Mouse (Mus musculus) T-helper 17 cell (primary cell): ENCODE measurements around the gene Serbp1.
"Not testable (repeated sequence)": the region's sequence is repeated elsewhere in the genome, so short reads cannot be mapped to it uniquely, and the experiment has no call there.

ENCODE experiments used
- in situ Hi-C, 2 experiments: fragments of 300-600 bp; cut with MboI, MseI; formaldehyde crosslinking; loops; 1 replicate in 1 of 2; 2 replicates in 1 of 2; pipeline ENCODE4 v1.15.1; 2025; ENCODE audit warnings: high pct_unique_total_duplicates in 2 of 2

Serbp1 gene

DNA sequence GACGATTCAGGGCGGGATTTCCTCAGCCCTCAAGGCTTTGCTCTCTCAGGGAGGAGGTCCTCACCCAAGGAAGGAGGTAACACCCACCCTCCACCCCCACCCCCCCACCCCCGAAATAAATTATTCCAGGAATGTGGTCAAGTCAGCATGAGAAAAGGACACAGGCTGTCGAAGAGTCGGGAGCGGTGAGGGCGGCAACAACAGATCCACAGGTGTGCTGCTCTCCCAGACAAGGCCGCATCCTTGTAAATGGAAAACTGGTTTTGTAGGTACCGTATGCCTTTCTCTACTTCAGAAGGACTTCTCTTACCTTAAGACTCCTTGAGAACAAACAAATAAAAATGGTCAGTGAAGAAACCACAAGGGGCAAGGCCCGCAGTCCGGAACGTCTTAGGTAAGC is at the start of gene Serbp1:
Gene Serbp1, plus strand, starts transcription at position 200 of the 400 bp plus-strand sequence.
- in situ Hi-C loops, result no loop called here

DNA sequence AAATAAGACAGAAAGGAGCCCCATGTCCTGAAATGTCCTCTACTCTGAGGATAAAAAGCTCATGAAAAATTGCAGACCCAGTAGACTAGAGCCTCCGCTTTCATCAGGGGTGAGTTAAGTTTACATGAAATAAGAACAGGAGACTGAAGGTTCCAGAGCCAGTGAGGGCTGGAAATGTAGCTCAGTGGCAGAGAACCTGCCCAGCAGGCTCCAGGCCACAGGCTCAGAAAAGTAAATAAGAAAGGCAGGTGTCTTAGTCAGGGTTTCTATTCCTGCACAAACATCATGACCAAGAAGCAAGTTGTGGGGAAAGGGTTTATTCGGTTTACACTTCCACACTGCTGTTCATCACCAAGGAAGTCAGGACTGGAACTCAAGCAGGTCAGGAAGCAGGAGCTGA is 44.4 kb upstream of the Serbp1 start:
- in situ Hi-C loops, result no loop called here

DNA sequence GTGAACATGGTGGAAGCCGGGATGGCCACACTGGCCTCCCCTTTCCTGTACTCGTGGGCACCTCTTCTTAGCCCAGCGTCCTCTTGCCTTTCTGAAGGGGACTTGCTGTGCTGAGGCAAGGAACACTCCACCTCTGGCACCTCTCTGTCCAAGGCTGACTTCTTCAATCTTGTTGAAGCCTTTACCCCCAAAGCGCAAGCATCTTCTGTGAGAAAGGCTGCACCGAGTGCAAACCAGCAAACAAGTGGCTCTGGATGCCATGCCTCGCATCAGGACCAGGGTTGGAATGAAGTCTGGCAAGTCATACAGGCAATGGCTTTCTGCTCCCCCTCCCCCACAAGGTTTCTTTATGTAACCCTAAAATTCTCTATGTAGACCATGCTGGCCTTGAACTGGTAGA is 43.4 kb upstream of the Serbp1 start:
- in situ Hi-C loops, result no loop called here

DNA sequence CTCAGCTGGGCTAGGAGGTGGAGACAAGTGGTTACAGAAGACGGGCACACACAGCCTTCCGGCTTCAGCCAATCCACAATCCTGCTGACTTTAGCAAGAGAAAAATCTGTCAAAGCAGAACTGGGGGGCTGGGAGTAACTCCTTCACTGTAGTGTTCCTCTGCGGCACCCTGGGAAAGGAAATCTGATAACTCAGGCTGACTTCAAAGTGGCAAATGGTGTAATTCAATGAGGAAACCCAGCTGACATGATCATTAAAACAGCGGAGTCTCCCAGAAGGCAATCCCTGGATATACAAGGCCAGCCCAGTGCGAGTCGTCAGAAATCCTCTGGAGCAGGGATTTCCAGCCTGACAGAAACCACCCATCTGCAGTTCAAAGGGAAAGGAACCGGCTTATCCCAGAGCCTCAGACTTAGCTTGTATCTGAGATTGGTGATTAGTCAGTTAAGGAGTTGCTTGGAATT is 42.8 kb upstream of the Serbp1 start:
- in situ Hi-C loops, result no loop called here

DNA sequence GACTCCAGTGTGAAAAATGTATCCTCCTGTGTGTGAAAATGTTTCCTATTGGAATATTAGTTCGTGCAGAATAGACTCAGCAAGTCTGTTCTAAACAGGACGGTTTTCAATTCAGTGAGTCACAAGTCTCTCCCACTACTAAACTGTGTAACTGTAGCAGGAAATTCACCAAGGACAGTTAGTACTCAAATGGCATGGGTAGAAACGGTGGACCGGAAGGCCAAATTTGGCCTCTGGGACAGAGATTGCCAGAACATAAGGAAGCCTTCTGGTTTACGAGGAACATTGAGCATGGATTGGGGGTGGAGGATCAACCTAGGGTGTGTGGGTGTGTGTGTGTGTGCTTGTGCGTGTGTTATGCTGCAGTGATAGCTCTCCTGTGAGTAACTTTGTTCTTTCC is 41.2 kb upstream of the Serbp1 start:
- in situ Hi-C loops, result no loop called here

DNA sequence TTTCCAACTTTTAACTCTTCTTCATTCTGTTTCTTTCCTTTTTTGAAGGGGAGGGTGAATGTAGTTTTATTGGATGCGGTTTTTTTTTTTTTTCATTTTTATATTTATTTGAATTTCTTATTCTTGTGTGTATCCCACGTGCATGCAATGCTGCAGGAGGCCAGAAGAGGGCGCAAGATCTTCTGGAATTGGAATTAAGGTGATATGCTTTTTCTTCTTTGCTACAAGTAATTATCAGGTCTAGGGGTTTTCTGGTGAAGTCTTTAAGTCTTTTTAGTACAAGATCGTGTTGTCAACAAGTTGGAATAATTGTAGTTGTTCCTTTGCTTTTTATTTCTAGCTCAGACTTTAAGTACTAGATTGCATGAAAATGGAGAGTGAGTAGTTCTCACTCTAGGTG is 39.9 kb upstream of the Serbp1 start:
- in situ Hi-C loops, result no loop called here

DNA sequence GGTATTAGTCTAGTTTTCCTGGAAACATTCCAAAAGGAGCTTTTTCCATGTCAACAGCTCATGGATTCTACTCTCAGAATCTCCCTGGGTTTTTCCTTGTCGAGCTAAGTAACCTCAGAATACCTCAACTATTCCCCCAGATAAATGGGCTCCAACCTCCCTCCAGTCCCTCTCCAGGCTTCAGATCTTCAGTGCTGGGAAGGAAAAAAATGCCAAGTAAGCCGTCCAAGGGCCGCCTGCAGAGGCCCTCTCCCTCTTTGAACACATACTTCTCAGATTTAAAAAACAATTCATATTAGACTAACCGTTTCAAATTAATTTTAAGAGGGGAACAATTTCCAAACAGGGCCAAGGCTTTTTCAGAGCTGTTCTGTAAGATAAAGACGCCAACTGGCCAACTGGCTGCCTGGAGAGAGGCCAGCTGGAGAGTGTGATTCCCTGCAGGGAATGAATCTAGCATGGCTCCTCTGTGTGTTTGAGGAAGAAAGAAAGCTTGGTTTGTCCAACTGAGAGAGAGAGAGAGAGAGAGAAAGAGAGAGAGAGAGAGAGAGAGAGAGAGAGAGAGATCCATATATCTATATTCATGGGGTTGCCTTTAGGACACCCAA is 37.2 kb upstream of the Serbp1 start:
- in situ Hi-C loops, result no loop called here

DNA sequence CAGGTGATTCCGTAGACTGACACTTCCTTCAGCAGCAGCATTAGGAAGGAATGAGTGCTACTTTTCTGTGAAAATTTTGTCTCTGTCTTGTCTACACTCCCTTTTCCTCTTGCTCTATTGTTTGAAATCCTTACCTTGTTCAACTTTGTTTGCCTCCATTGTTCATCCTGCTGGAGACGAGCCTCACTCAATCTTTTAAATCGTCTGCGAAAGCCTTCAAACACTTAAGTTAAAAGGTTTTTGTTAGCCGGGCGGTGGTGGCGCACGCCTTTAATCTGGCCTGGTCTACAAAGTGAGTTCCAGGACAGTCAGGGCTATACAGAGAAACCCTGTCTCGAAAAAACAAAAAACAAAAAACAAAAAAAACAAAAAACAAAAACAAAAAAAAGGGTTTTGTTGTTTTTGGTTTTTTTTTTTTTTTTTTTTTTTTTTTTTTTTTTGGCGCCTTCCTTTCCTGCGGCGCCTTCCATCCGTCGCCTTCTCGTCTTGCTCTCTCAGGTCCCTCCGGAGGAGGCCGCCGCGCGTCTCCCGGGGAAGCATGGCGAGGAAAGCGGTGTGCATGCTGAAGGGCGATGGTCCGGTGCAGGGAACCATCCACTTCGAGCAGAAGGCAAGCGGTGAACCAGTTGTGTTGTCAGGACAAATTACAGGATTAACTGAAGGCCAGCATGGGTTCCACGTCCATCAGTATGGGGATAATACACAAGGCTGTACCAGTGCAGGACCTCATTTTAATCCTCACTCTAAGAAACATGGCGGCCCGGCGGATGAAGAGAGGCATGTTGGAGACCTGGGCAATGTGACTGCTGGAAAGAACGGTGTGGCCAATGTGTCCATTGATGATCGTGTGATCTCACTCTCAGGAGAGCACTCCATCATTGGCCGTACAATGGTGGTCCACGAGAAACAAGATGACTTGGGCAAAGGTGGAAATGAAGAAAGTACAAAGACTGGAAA is 32.6 kb upstream of the Serbp1 start:
- in situ Hi-C loops, result no loop called here

DNA sequence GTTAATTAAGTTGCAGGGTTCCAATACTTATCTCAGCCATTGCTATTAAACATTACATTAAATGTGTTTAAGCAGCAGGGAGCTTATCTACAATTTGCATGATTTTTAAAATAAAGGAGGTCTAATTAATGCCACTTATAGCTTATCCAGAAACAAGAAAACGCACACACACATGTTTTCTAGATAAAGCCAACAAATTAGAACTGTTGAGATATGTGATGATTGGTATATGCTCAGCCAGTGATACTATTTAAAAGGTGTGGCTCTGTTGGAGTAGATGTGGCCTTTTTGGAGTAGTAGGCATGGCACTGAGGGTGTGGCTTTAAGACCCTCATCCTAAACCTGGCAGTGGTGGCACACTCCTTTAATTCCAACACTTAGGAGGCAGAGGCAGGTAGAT is 25.6 kb upstream of the Serbp1 start:
- in situ Hi-C loops, result loop anchor here in 1 of 2 experiments (5.0 kb wide), 1 partner anchor 115 kb away; no protein-coding TSS in a partner anchor

DNA sequence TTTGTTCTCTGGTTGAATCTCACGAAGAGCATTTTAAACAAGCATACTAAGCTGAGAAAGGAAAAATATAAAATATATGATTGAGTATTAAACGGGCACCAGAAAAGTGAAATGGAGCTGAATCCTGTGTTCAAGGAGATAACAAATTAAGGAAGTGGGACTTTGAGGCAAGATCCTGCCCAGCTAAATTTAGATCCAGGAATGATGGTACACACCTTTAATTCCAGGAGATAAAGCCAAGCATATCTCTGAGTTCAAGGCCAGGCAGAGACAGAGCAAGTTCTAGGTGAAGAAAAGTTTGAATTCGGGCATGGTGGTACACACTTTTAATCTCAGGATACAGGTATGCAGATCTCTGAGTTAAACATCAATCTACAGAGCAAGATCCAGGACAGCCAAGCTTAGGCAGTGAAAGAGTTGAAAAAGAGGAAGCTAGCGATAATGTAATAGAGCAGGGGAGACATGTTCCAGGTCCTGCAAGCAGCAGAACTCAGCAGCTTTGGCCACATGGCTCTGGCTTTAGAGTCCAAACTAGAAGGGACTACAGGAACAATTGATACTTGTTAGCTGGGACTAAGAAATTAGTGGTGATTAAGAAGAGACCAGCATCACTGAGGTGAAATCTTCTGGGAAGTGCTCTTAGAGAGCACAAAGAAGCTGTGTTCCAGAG is 24.4 kb upstream of the Serbp1 start:
- in situ Hi-C loops, result loop anchor here in 1 of 2 experiments (5.0 kb wide), 1 partner anchor 114 kb away; no protein-coding TSS in a partner anchor

DNA sequence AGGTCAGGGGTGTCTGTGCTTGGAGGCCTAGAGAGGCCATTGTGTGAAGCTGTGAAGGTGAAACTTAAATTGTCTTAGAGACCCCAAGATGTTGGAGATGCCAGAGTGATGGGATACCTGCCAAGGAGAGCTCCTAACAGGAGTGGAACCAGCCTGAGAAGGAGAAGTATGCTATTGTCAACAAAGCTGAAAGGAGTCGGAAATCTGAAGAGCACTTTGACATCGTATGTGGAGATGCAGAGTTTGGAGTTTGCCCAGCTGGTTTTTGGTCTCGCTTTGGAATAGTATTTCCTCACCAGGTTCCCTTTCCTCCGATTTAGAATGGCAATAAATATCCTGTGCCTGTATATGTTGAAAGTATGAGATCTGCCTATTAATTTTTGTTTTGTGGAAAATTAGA is 20.6 kb upstream of the Serbp1 start:
- in situ Hi-C loops, result no loop called here

DNA sequence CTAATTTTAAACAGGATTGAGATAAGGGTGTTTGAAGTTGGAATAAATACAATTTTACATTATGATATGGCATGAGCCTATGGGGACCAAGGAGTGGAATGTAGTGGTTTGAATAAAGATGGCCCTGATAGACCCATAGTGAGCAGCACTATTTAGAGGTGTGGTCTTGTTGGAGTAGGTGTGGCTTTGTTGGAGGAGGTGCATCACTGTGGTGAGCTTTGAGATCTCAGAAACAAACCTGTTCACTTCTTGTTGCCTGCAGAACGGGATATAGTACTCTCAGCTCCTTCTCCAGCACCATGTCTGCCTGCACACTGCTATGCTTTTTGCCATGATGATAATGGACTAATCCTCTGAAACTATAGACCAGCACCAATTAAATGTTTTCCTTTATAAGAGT is 20.1 kb upstream of the Serbp1 start:
- in situ Hi-C loops, result no loop called here

DNA sequence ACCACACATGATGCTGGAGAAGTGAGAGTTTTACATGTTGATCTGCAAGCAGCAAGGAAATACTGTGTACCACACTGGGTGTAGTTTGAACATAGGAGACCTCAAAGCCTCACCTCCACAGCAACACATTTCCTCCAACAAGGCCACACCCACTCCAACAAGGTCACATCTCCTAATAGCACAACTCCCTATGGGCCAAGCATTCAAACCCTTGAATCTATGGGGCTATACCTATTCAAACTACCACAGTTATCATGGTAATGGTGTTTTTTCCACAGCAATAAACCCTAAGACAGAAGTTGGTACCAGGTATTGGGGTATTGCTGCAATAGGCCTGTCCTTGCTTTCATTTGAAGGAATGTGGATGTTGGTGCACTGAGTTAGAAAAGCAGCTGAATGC is 19.4 kb upstream of the Serbp1 start:
- in situ Hi-C loops, result no loop called here

DNA sequence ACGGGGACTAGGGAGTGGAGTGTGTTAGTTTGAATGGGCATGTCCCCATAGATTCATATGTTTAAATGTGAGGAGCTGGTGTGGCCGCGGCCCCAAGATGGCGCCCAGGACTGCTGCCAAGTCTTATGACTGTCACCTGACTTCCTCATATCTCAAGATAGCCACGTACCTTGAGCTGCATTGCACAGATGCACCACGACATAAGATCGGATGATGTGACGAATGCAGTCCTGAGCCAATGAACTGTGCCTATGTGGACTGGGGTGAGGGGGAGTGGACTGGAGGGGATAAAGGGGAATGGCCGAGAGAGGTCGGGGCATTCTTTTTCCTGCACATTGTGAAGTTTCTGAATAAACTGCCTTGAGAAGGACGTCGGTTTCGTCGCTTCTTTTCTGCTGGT is 18.0 kb upstream of the Serbp1 start:
- in situ Hi-C loops, result not testable (repeated sequence)

DNA sequence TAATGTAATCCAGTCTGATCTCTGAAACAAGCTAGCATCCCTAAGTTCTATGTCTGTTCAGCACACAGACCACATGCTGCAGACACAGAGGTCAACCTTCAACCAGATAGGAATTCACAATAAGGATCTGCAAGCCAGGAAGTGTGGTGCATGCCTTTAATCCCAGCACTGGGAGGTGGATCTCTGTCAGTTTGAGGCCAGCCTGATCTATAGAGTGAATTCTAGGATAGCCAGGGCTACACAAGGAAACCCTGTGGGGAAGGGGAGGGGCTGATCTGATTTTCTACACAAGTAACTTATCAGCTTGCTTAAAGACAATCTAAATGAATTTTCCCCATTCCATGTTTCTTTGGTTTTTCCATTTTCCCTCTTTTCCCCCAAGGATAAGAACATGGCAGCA is 17.2 kb upstream of the Serbp1 start:
- in situ Hi-C loops, result no loop called here

DNA sequence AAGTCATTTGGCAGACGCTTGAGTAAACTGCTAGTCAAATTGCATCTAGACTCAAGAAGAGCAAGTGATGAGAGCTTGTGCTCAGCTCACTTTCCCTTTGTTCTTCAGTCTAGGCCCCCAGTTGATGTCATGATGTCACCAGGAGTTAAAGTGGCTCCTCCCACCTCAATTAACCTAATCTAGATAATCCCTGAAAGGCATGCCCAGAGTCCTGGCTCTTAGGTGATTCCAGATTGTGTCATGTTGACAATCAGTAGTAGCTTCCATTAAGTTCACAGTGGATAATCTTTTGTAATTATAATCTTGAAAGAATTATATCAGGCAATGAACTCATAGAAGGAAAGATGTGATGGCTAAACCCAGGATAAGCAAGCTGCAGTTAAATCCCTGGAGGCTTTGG is 14.9 kb upstream of the Serbp1 start:
- in situ Hi-C loops, result no loop called here

DNA sequence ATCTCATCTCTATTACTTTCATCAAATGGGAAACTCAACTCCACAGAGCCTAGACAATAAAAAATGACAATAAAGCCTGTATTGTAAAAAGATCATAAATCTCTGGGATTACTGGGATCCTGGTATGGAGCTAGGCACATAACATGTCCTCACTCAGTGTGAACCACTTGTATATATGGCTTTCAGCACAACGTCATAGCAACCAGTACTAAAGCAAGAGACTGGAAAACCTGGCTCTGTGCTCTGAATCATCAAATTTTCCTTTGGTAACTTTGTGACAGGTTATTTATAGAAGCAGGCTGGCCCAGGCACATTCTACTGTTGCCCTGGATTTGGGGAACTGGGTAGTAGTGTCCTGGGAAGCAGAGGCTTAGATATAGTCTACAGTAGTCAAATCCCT is 14.5 kb upstream of the Serbp1 start:
- in situ Hi-C loops, result no loop called here

DNA sequence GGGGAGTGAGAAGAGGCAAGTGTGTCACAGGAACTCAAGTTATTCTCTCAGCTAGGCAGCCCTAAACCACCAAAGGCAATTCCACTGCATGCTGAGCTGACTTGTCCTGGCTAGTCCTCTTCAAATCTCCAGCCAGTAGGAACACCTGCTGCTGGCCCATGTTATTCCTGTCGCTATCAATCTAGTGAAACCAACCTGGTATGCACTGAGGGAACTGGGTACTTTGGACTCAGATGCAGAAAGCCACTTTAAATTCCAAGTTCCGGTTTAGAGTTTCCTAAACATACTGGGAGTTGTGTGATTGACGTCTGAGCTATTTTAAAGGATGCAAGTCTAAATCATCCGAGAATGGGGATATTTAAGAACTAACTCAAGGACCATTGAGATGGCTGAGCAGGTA is 11.7 kb upstream of the Serbp1 start:
- in situ Hi-C loops, result no loop called here

DNA sequence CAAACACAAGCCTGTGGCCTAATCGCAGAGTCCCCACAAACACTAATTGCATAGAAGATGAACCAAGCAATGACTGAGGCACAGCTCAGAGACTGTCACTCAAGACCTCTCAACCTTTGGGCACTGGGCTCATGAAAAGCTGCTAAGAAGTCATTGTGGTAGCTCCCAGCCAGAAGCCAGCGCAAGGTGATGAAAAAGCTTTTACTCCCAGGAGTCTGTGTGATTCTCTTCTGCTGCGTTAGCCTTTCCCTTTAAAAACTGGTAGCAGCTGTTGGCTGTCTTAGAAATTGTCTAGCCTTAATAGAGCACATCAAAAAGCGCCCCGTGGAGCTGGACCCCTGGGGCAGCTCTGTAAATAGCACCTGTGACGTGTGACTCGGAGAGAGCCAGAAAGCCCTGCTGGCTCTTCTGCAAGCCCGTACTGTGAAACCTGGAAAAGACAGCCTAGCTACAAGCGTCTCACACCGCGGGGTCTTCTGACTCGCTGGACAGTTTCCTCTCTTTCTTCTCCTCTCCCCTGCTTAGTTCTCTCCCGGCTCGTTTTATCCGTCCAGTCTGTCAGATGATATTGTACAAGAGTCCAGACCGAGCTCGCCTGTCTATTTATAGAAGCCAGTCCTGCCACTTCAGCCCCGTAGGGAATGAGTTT is 9.4 kb upstream of the Serbp1 start:
- in situ Hi-C loops, result no loop called here

DNA sequence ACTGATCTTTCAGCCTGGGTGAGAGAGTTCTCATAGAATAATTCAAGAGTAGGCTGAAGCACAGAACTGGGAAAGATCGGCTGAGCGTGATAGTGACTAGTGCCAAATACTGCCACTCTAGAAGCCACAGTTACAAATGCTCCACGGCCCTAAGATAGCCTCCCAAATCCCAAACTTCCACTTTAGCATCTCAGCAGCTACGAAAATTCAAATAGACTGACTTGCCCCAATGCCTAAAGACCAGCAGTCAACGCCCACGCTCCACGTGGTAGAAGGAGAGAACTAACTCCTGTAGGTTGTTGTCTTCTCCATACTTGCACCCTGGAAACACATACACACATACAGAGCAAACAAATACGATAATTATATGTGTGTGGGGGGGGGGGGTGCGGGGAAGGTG is 8.5 kb upstream of the Serbp1 start:
- in situ Hi-C loops, result no loop called here

DNA sequence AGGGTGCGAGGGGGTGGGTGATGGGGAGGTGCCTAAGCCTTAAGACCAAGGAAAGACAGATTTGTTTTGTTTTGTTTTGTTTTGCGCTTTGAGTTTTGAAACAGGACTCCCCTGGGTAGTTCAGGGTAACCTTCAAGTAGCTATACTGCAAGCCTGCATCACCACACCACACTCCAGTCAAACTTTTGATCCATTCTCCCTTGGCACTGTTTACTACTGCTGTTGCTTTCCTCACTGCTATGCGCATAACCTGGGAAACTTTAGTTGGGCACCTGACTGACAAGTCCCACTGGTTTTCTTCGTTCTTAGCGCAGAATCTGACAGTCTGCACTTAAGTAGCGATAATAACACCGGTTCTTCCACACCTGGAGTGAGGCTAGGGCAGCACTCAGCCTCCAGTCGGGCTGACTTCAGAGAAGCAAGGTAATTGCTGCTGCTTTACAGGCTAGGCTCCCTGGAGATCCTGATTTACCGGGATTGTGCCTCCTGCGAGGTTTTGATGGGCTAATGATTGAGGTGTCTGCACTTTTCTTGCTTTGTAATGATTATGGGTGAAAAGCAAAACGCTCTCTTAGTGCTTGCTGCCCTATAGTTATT is 8.0 kb upstream of the Serbp1 start:
- in situ Hi-C loops, result no loop called here
